Mouse (Mus musculus): ENCODE measurements around the gene Art3.

DNA sequence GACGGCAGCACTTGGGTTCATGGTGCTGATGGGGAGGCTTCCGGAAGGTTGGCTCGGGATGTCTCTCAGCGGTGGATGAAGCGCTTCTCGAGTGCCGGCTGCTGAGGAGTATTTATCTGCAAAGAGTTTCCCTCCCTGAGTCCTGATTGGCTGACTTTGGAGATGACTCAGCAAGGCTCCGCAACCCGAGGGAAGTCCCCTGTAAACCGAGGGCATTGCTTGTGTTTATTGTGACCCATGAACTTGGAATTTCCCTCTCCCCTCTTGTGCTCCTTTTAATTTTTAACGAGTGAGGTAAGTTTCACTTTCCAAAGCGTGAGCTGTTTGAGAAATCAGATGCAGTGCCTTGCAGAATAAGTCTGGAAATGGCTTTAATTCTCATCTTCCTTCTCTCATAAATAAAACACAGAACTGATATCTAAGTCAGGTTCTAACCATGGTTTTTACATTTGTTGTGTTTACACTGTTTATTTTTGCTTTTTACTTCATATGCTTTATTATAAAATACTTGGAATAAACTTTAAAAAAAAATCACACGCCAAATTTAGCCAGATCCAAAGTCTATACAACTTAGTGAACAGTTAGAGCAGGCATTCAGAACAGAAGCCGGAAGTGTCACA lies 17.3 kb downstream of the Art3 start, which contains the start of gene Cxcl10:
- no peak for TF ChIP-seq GATA1 (IDR thresholded peaks at IDR 0.05; ENCODE audit: borderline replicate concordance, low read length)
- no peak for TF ChIP-seq FLI1 (IDR thresholded peaks at IDR 0.05; ENCODE audit: low read length)
